ENCODE assay signal across 19 mouse cellular contexts in the genomic region with DNA sequence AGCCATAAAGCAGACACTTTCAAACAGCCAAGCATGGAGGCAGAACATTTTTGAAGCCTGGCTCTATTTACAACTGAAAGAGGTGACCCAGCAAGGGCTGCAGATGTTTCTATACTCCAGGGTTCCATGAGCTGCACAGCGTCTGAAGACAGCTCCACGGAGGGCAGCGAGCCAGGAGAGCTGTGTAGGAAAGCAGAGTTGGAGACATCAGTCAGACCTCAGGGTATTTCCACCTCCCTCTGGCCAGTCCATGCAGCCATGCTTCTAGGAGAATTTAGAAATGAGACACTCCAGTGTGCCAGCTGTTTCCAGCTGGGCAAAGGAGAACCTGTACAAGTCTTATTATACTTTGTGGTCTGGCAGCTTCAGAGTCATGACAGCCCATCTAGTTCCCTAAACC.
A peak's percentile ranks its signal among the peaks of the same experiment; 100 is the strongest.
DNase-seq lines count a peak whose midpoint lies in the region; ATAC-seq and TF ChIP-seq lines count a peak whose summit lies in the region.
"Had no signal": no experiment of that assay in that cellular context is flagged by ENCODE, and none has a peak within 500 bp of the region (broad histone marks: within the 10 kb centered on the region; RNA-seq: fewer than 3 reads in every experiment).

No protein-coding gene starts in this region.

- WGBS in lung, postnatal 0 days = 50% methylated on average over 3 of the region's 3 CpGs
- 66% methylated on average over 3 of the region's 3 CpGs for WGBS in midbrain, embryonic 15.5 days

- TF ChIP-seq CTCF in lung, postnatal 0 days (IDR thresholded peaks at IDR 0.05) = 0 out of 2 replicates have a peak, but pooled peaks have one; percentile 10

- H3K4me1 ChIP-seq in lung, postnatal 0 days (ENCODE audit: insufficient read depth, low read depth, low read length) = no peaks in the 10 kb centered on the region
- peaks cover 12% of the 10 kb centered on the region for H3K4me1 ChIP-seq in midbrain, embryonic 15.5 days

- no peak overlapping the region for H3K4me2 ChIP-seq in lung, postnatal 0 days (replicated peaks; ENCODE audit: low read depth, low read length)
- no peak overlapping the region for H3K4me2 ChIP-seq in midbrain, embryonic 15.5 days
- H3K4me2 ChIP-seq: hindbrain, embryonic 15.5 days; limb, embryonic 12.5 days; midbrain, embryonic 11.5 days; neural tube, embryonic 13.5 days had no signal

- H3K9me3 ChIP-seq in lung, postnatal 0 days (ENCODE audit: low read length) = no peaks in the 10 kb centered on the region
- no peaks in the 10 kb centered on the region for H3K9me3 ChIP-seq in midbrain, embryonic 15.5 days
- H3K9me3 ChIP-seq: hindbrain, embryonic 15.5 days; limb, embryonic 12.5 days; neural tube, embryonic 13.5 days had no signal

- H3K27ac ChIP-seq in lung, postnatal 0 days (ENCODE audit: low read length) = no peak overlapping the region
- no peak overlapping the region for H3K27ac ChIP-seq in midbrain, embryonic 15.5 days
- H3K27ac ChIP-seq: hindbrain, embryonic 15.5 days; limb, embryonic 12.5 days; neural tube, embryonic 13.5 days had no signal

- H3K36me3 ChIP-seq in lung, postnatal 0 days (ENCODE audit: insufficient read depth, low read length) = no peaks in the 10 kb centered on the region
- H3K36me3 ChIP-seq in midbrain, embryonic 15.5 days (replicated peaks) = no peaks in the 10 kb centered on the region
- H3K36me3 ChIP-seq: hindbrain, embryonic 15.5 days; limb, embryonic 12.5 days; neural tube, embryonic 13.5 days had no signal

- H3K27me3 ChIP-seq in lung, postnatal 0 days (replicated peaks; ENCODE audit: insufficient read depth, low read length) = no peaks in the 10 kb centered on the region
- H3K27me3 ChIP-seq in midbrain, embryonic 15.5 days (replicated peaks) = no peaks in the 10 kb centered on the region; the same call in 1 of the 2 replicates

- ATAC-seq in lung, postnatal 0 days = peak; percentile 77
- ATAC-seq in erythroblast, adult 5-6 weeks (replicated peaks; ENCODE audit: low FRiP score, poor library complexity, severe bottlenecking) = no peak
- ATAC-seq in midbrain, embryonic 15.5 days (replicated peaks) = no peak
- ATAC-seq: forebrain, postnatal 0 days; liver, postnatal 0 days had no signal

- TF ChIP-seq EP300 in lung, postnatal 0 days (IDR thresholded peaks at IDR 0.05) = no peak

- no peak overlapping the region for H3K4me3 ChIP-seq in lung, postnatal 0 days (ENCODE audit: low read depth, low read length)
- no peak overlapping the region for H3K4me3 ChIP-seq in midbrain, embryonic 15.5 days
- H3K4me3 ChIP-seq: hindbrain, embryonic 15.5 days; limb, embryonic 12.5 days; neural tube, embryonic 13.5 days had no signal

- no peak overlapping the region for H3K9ac ChIP-seq in lung, postnatal 0 days (replicated peaks; ENCODE audit: low read depth)
- no peak overlapping the region for H3K9ac ChIP-seq in midbrain, embryonic 15.5 days
- H3K9ac ChIP-seq: forebrain, postnatal 0 days; hindbrain, embryonic 15.5 days; limb, embryonic 12.5 days; liver, postnatal 0 days; neural tube, embryonic 13.5 days had no signal

- DNase-seq in gastrocnemius, postnatal 10 days = peak; percentile 58
- no peak for DNase-seq in gastrocnemius, adult 8-10 months (ENCODE audit: low spot score in 2 of 2)
- peak; percentile 50 for DNase-seq in kidney, postnatal 10 days
- no peak for DNase-seq in kidney, postnatal 36 days
- peak; percentile 33 for DNase-seq in 3T3-L1 (ENCODE audit: low read depth, low spot score)
- DNase-seq in lung, postnatal 0 days (ENCODE audit: low spot score) = peak; percentile 69
- DNase-seq: adrenal gland, postnatal 10 days; cerebellum, adult 11 months; cerebellum, postnatal 25 days; forebrain, postnatal 0 days; kidney, adult 8-10 months; liver, postnatal 0 days; thymus, postnatal 36 days had no signal

Comparison
In these comparisons a context has a peak if more than half of its experiments do, and no peak if none do; other contexts are left out.
1. DNase-seq: peak in gastrocnemius, postnatal 10 days (single experiment), kidney, postnatal 10 days (single experiment), 3T3-L1 (single experiment) and lung, postnatal 0 days (single experiment); none in gastrocnemius, adult 8-10 months (0 of 2) and kidney, postnatal 36 days (0 of 2).